Mouse (Mus musculus): ENCODE measurements around the gene Spata19. TPM values are rescaled to one million over a fixed set of nuclear protein-coding genes. Genes with fewer than 3 reads are reported as not detected.

Spata19 gene
- polyA plus RNA-seq, 2 experiments = not detected

DNA sequence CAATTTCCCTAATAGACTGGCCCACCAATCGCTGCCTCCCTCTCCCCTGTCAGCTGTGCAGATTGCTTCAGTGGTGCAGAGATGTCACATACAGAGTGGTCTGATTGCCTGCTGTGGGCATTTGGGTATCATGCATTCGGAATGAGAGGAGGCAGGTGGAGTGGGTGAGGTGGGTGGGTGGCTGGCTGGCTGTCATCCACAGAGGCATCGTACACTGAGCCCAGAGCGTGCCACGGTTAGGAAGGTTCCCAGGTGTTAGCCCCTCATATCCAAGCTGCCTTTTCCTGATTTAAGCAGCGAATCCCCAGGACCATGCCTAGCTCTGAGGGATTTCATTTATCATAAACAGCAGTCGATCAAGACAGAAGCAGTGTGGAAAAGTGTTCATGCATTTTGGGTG lies 36.7 kb downstream of the Spata19 start:
- H3K36me3 ChIP-seq (ENCODE audit: control insufficient read depth, insufficient read depth, low read length) = no peaks in the 10 kb centered on the region
- no peaks in the 10 kb centered on the region for H3K9me3 ChIP-seq (ENCODE audit: control insufficient read depth, low read length)
- ATAC-seq (ENCODE audit: low FRiP score, low read depth) = no peak
- 89% methylated on average over 7 of the region's 7 CpGs for WGBS
- no peak overlapping the region for H3K4me2 ChIP-seq (replicated peaks; ENCODE audit: low read depth, low read length, severe bottlenecking)
- H3K27me3 ChIP-seq (ENCODE audit: control insufficient read depth, insufficient read depth, low read length) = no peaks in the 10 kb centered on the region
- no peak overlapping the region for H3K4me3 ChIP-seq (replicated peaks; ENCODE audit: low read length)
- 0 out of 2 replicates have a peak, but pooled peaks cover 3% of the 10 kb centered on the region for H3K4me1 ChIP-seq (ENCODE audit: control insufficient read depth, insufficient read depth, low read length)
- H3K27ac ChIP-seq (replicated peaks; ENCODE audit: low read depth, low read length) = no peak overlapping the region
- DNase-seq (ENCODE audit: low spot score) = no peak
- no peak for TF ChIP-seq POLR2A (IDR thresholded peaks at IDR 0.05; ENCODE audit: borderline replicate concordance, extremely low read depth, insufficient read depth, insufficient read length)
- H3K9ac ChIP-seq (ENCODE audit: low read depth, low read length, severe bottlenecking) = no peak overlapping the region

DNA sequence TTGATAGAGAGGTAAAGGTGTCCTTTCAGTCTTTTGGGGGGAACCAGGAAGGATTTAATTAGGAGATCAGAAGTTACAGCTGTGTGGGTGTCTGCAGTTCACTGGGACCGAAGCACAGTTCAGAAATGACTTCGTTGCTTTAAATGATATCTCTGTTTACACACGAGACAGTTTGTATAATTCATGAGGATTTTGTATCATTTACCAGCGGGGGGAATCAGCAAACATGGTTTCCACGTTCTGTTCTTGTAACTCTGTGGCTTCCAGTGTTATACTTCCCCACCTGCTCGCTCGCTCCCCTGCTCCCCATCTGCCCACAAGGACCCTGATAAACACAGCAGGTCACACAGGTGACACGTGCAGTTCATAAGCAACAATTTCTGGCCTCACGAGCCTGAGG lies 39.3 kb downstream of the Spata19 start:
- DNase-seq (ENCODE audit: low spot score) (no peak), ATAC-seq (ENCODE audit: low FRiP score, low read depth) (no peak)
- TF ChIP-seq POLR2A (IDR thresholded peaks at IDR 0.05; ENCODE audit: borderline replicate concordance, extremely low read depth, insufficient read depth, insufficient read length) = no peak
- Histone ChIP-seq H3K4me2 (replicated peaks; ENCODE audit: low read depth, low read length, severe bottlenecking) (no peak overlapping the region), H3K9ac (ENCODE audit: low read depth, low read length, severe bottlenecking) (no peak overlapping the region), H3K27ac (replicated peaks; ENCODE audit: low read depth, low read length) (no peak overlapping the region), H3K36me3 (ENCODE audit: control insufficient read depth, insufficient read depth, low read length) (no peaks in the 10 kb centered on the region), H3K9me3 (ENCODE audit: control insufficient read depth, low read length) (no peaks in the 10 kb centered on the region), H3K27me3 (ENCODE audit: control insufficient read depth, insufficient read depth, low read length) (no peaks in the 10 kb centered on the region), H3K4me3 (replicated peaks; ENCODE audit: low read length) (no peak overlapping the region), H3K4me1 (ENCODE audit: control insufficient read depth, insufficient read depth, low read length) (0 out of 2 replicates have a peak, but pooled peaks cover 3% of the 10 kb centered on the region)
- WGBS = 73% methylated on average over 9 of the region's 9 CpGs

DNA sequence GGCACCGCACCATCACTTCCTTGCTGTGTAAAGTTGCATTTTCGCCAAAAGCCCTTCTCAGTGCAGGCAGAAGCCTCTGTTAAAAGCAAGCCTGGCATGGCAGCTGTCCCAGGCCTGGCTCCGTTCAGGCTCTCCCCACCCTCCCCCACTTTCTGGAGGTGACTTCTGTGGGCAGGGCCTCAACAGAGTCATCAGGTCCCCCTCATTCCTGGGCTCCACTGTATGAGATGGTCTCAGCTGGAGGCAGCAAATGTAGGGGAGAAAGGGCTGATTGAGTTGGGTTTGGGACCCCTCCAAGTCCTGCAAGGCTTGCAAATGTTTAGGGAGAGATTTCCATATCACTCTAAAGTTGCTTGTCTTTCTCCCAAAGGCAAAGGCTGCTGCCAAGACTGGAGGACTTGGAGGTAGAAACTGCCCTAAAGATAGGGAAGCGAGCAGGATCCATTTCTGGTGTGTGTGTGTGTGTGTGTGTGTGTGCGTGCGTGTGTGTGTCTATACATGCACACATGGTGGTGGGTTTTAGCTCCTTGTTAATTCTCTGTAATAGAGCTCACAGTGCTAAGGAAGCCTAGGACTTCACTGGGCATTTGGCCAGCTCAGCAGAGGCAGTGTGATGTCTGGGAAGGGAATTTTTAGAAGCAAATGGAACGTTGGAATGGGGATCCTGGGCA lies 40.9 kb downstream of the Spata19 start:
- H3K27ac ChIP-seq (replicated peaks; ENCODE audit: low read depth, low read length) = no peak overlapping the region; the same call in 1 of the 2 replicates
- ATAC-seq (ENCODE audit: low FRiP score, low read depth) (peak; percentile 55), DNase-seq (ENCODE audit: low spot score) (peak; percentile 59)
- H3K9ac ChIP-seq (ENCODE audit: low read depth, low read length, severe bottlenecking) = no peak overlapping the region
- H3K4me1 ChIP-seq (ENCODE audit: control insufficient read depth, insufficient read depth, low read length) = 0 out of 2 replicates have a peak, but pooled peaks cover 3% of the 10 kb centered on the region
- TF ChIP-seq POLR2A (IDR thresholded peaks at IDR 0.05; ENCODE audit: borderline replicate concordance, extremely low read depth, insufficient read depth, insufficient read length) = no peak
- H3K27me3 ChIP-seq (ENCODE audit: control insufficient read depth, insufficient read depth, low read length) = no peaks in the 10 kb centered on the region
- H3K4me3 ChIP-seq (replicated peaks; ENCODE audit: low read length) = no peak overlapping the region
- no peaks in the 10 kb centered on the region for H3K9me3 ChIP-seq (ENCODE audit: control insufficient read depth, low read length)
- no peak overlapping the region for H3K4me2 ChIP-seq (replicated peaks; ENCODE audit: low read depth, low read length, severe bottlenecking)
- H3K36me3 ChIP-seq (ENCODE audit: control insufficient read depth, insufficient read depth, low read length) = no peaks in the 10 kb centered on the region
- 49% methylated on average over 7 of the region's 7 CpGs for WGBS

DNA sequence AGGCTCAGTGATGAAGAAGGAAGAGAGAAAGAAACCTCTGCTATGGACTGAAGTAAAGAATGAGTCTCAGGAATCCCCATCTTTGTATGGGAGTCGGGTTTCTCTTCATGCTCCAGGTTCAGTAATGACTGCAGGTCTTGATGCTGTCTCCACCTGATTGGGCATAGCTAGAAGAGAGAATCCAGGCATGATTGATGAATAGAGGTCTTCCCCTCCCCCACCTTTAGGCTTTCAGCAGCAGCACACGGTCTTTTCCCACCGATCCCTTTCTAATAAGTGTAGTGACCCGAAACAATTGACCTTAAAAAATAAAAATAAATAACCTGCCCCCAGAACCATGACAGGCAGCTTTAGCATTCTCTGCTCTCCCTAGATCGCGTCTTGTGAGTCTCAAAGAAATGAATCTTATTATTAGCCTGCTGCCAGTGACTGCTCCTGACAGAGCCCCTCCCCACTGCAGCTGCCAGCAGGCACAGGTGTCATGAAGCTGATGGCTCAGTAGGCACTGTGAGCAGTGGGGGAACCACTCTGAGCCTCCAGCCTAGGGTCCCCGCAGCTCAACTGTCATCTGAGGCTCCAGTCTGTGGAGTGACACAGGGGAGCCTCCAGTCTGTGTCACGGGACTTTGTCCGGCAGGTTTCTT lies 53.3 kb downstream of the Spata19 start:
- Histone ChIP-seq H3K4me3 (replicated peaks; ENCODE audit: low read length) (no peak overlapping the region), H3K27me3 (ENCODE audit: control insufficient read depth, insufficient read depth, low read length) (no peaks in the 10 kb centered on the region), H3K36me3 (ENCODE audit: control insufficient read depth, insufficient read depth, low read length) (no peaks in the 10 kb centered on the region), H3K9ac (ENCODE audit: low read depth, low read length, severe bottlenecking) (no peak overlapping the region), H3K4me1 (ENCODE audit: control insufficient read depth, insufficient read depth, low read length) (no peaks in the 10 kb centered on the region), H3K27ac (replicated peaks; ENCODE audit: low read depth, low read length) (no peak overlapping the region), H3K4me2 (replicated peaks; ENCODE audit: low read depth, low read length, severe bottlenecking) (no peak overlapping the region), H3K9me3 (ENCODE audit: control insufficient read depth, low read length) (no peaks in the 10 kb centered on the region)
- TF ChIP-seq POLR2A (IDR thresholded peaks at IDR 0.05; ENCODE audit: borderline replicate concordance, extremely low read depth, insufficient read depth, insufficient read length) = no peak
- ATAC-seq (ENCODE audit: low FRiP score, low read depth) (peak; percentile 47; the same call in 1 of the 2 replicates), DNase-seq (ENCODE audit: low spot score) (no peak)
- WGBS = 47% methylated on average over 9 of the region's 9 CpGs

Other genes starting within 250 kb of the Spata19 start
- 100 and 103 TPM in 2 replicates for gene Jam3, start 241.4 kb upstream of the Spata19 start, polyA plus RNA-seq (2012; rRNA removed)
- gene Jam3, start 241.4 kb upstream of the Spata19 start, polyA plus RNA-seq (2014; fragmentation: Nextera tagmentation; extraction: Ambion mirVana) = 110 and 112 TPM in 2 replicates
- 1.9 and 2.2 TPM in 2 replicates for gene Igsf9b, start 97.6 kb upstream of the Spata19 start, polyA plus RNA-seq (2012; rRNA removed)
- gene Igsf9b, start 97.6 kb upstream of the Spata19 start, polyA plus RNA-seq (2014; fragmentation: Nextera tagmentation; extraction: Ambion mirVana) = 2.9 and 4.3 TPM in 2 replicates

Measured in limb, embryonic 14.5 days (tissue).